Mouse (Mus musculus) myocyte (in vitro differentiated cells): ENCODE data around the gene Olfr330.
"Not testable (repeated sequence)": the region's sequence is repeated elsewhere in the genome, so short reads cannot be mapped to it uniquely, and the experiment has no call there.

Source experiments
- CEBPB ChIP-seq: IDR thresholded peaks from 2 replicates; pipeline ENCODE4 v1.6.1; 2011; ENCODE audit warnings: mild to moderate bottlenecking, moderate library complexity; ENCODE audit not compliant: poor library complexity, insufficient read depth, severe bottlenecking
- MAX ChIP-seq: IDR thresholded peaks from one replicate; pipeline ENCODE4 v1.6.1; 2011; ENCODE audit warnings: low read depth, mild to moderate bottlenecking, control low read depth
- MYOG ChIP-seq, 3 experiments: IDR thresholded peaks; one replicate each; pipeline ENCODE4 v1.6.1; 2011; ENCODE audit warnings: control low read depth in 2 of 3, low read depth in 2 of 3, mild to moderate bottlenecking in 2 of 3; ENCODE audit not compliant: insufficient read length in 2 of 3, control insufficient read depth in 1 of 3, insufficient read depth in 1 of 3
- POLR2A ChIP-seq: IDR thresholded peaks from one replicate; pipeline ENCODE4 v1.6.1; 2011; ENCODE audit warnings: low read depth, mild to moderate bottlenecking, control low read depth, moderate library complexity; ENCODE audit not compliant: insufficient read length
- POLR2AphosphoS2 ChIP-seq: IDR thresholded peaks from one replicate; pipeline ENCODE4 v1.6.1; 2011; ENCODE audit warnings: low read depth, control low read depth; ENCODE audit not compliant: insufficient read length
- REST ChIP-seq: IDR thresholded peaks from one replicate; pipeline ENCODE4 v1.6.1; 2011; ENCODE audit warnings: mild to moderate bottlenecking, control low read depth, moderate library complexity; ENCODE audit not compliant: insufficient read depth, insufficient read length
- USF1 ChIP-seq: IDR thresholded peaks from one replicate; pipeline ENCODE4 v1.6.1; 2011; ENCODE audit warnings: low read depth, mild to moderate bottlenecking, control low read depth, moderate library complexity

DNA sequence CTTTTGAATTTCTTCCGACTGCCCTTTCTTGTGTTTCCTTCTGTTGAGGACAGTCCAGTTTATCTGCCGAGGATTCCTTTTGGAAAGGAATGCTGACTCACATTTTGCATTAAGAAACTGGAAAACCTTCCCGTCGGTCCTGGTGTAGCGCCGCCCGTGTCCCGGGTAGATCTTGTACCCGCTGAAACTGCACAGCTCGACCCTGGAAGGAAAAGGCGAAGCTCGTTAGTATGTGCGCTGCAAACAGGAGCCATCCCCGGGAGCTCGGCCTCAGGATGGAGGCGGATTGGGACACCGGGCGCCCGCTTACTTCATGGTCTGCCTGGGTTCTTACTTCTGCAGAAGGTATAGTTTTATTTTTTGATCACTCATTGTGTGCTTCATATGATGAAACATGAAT, 25.6 kb downstream of the Olfr330 start:
- not testable (repeated sequence) for TF ChIP-seq POLR2A; USF1; REST; POLR2AphosphoS2; MAX; CEBPB; MYOG (IDR thresholded peaks at IDR 0.05; ENCODE audit: control insufficient read depth in 1 of 3, insufficient read depth in 1 of 3, insufficient read length in 2 of 3, low read depth in 2 of 3)
